Mouse (Mus musculus) left cerebral cortex, adult 18-20 months (tissue): ENCODE data around the gene Upp2. TPM values are rescaled to one million over a fixed set of nuclear protein-coding genes. Genes with fewer than 3 reads are reported as not detected.

Experiments
- DNase-seq, 2 experiments: peaks; one replicate each; pipeline ENCODE4 v3.0.0; 2021 to 2022; ENCODE audit warnings: low spot score in 2 of 2, mixed read lengths in 1 of 2
- total RNA-seq, 2 experiments: library from RNA; stranded (reverse); gene quantifications; 2 replicates each; pipeline ENCODE4 v1.2.3; 2021

Gene Upp2
- total RNA-seq, 2 experiments from 2014 or later: 32.6 to 35.2 TPM

- no peak for DNase-seq
Measured at GRCm38 (mm10) chr2:58550488-58550887, 16.6 kb upstream of the Upp2 start.

GRCm38 (mm10) chr2:58551866-58552265 lies 15.2 kb upstream of the Upp2 start:
- no peak for DNase-seq

- DNase-seq: no peak
Measured at GRCm38 (mm10) chr2:58552296-58552695, 14.8 kb upstream of the Upp2 start.

- no peak for DNase-seq
Measured at GRCm38 (mm10) chr2:58557045-58557845, 9.9 kb upstream of the Upp2 start.

GRCm38 (mm10) chr2:58562137-58562536 lies 5.0 kb upstream of the Upp2 start:
- no peak for DNase-seq

GRCm38 (mm10) chr2:58565267-58565666 lies 1.8 kb upstream of the Upp2 start:
- DNase-seq: peak; percentile 58 to 79

- peak in 1 of 2 experiments; percentile 27 for DNase-seq
Measured at GRCm38 (mm10) chr2:58566049-58566409, 1.1 kb upstream of the Upp2 start.

GRCm38 (mm10) chr2:58566410-58567065 lies 560 bp upstream of the Upp2 start:
- peak; percentile 41 to 58 for DNase-seq

GRCm38 (mm10) chr2:58567866-58568719 lies 995 bp downstream of the Upp2 start:
- peak in 1 of 2 experiments; percentile 16 for DNase-seq

GRCm38 (mm10) chr2:58568841-58569645 lies 1.9 kb downstream of the Upp2 start:
- DNase-seq: no peak

GRCm38 (mm10) chr2:58574167-58574566 lies 7.1 kb downstream of the Upp2 start:
- no peak for DNase-seq

- DNase-seq: peak; percentile 62 to 74
Measured at GRCm38 (mm10) chr2:58586311-58586710, 19.2 kb downstream of the Upp2 start.

GRCm38 (mm10) chr2:58589637-58590036 lies 22.5 kb downstream of the Upp2 start:
- DNase-seq: peak; percentile 40 to 67

- DNase-seq: no peak
Measured at GRCm38 (mm10) chr2:58590055-58590454, 23.0 kb downstream of the Upp2 start.

GRCm38 (mm10) chr2:58595350-58595749 lies 28.3 kb downstream of the Upp2 start:
- DNase-seq: no peak

- peak; percentile 40 to 48 for DNase-seq
Measured at GRCm38 (mm10) chr2:58596774-58597342, 29.8 kb downstream of the Upp2 start.

- DNase-seq: no peak
Measured at GRCm38 (mm10) chr2:58597556-58597955, 30.5 kb downstream of the Upp2 start.

GRCm38 (mm10) chr2:58599639-58600038 lies 32.5 kb downstream of the Upp2 start:
- DNase-seq: no peak

- DNase-seq: no peak
Measured at GRCm38 (mm10) chr2:58601382-58601781, 34.3 kb downstream of the Upp2 start.

GRCm38 (mm10) chr2:58603379-58603778 lies 36.3 kb downstream of the Upp2 start:
- no peak for DNase-seq
